In genomic region chr17:12652604-12653003, GRCm38 (mm10) we compare ENCODE assay signal across 20 mouse cellular contexts. TPM values are rescaled to one million over a fixed set of nuclear protein-coding genes. Genes with fewer than 3 reads are reported as not detected.
"Had no signal": no experiment of that assay in that cellular context is flagged by ENCODE, and none has a peak within 500 bp of the region (broad histone marks: within the 10 kb centered on the region; RNA-seq: fewer than 3 reads in every experiment).

No protein-coding gene starts in this region.

- DNase-seq: kidney, postnatal 36 days; layer of hippocampus, adult 9-11 months; layer of hippocampus, postnatal 36 days; lung, embryonic 14.5 days; lung, postnatal 10 days; lung, postnatal 4 days; midbrain, embryonic 14.5 days; right cerebral cortex, adult 18-20 months; right cerebral cortex, postnatal 25 days; thymus, postnatal 36 days had no signal

- H3K36me3 ChIP-seq: limb, embryonic 15.5 days; liver, embryonic 12.5 days; midbrain, embryonic 10.5 days; neural tube, embryonic 15.5 days had no signal

- H3K9ac ChIP-seq: limb, embryonic 15.5 days; liver, embryonic 12.5 days; lung, embryonic 14.5 days; neural tube, embryonic 15.5 days had no signal

- ATAC-seq: liver, embryonic 12.5 days had no signal

- H3K9me3 ChIP-seq: limb, embryonic 15.5 days; liver, embryonic 12.5 days; midbrain, embryonic 10.5 days; neural tube, embryonic 15.5 days had no signal

- H3K27me3 ChIP-seq: limb, embryonic 15.5 days; neural tube, embryonic 15.5 days had no signal

- H3K4me2 ChIP-seq: limb, embryonic 15.5 days; liver, embryonic 12.5 days; lung, embryonic 14.5 days; neural tube, embryonic 15.5 days had no signal

- H3K4me1 ChIP-seq: liver, embryonic 12.5 days; midbrain, embryonic 10.5 days; neural tube, embryonic 15.5 days had no signal

- H3K27ac ChIP-seq: limb, embryonic 15.5 days; liver, embryonic 12.5 days; midbrain, embryonic 10.5 days; neural tube, embryonic 15.5 days had no signal

- H3K4me3 ChIP-seq: limb, embryonic 15.5 days; liver, embryonic 12.5 days; midbrain, embryonic 10.5 days; myocyte; neural tube, embryonic 15.5 days had no signal

RNA-seq across cellular contexts. Expression of gene Slc22a1, which starts 23.0 kb away (rescaled TPM):
- total RNA-seq: layer of hippocampus, adult 18-20 months; layer of hippocampus, postnatal 36 days; megakaryocyte, adult 5-6 weeks had no signal
- polyA plus RNA-seq: limb, embryonic 11.5 days; limb, embryonic 15.5 days; liver, embryonic 12.5 days; liver, embryonic 16.5 days; midbrain, embryonic 10.5 days; midbrain, embryonic 14.5 days; myocyte; neural tube, embryonic 11.5 days; neural tube, embryonic 15.5 days had no signal
